Comparison of ENCODE assay signal across 10 mouse cellular contexts in the genomic region with DNA sequence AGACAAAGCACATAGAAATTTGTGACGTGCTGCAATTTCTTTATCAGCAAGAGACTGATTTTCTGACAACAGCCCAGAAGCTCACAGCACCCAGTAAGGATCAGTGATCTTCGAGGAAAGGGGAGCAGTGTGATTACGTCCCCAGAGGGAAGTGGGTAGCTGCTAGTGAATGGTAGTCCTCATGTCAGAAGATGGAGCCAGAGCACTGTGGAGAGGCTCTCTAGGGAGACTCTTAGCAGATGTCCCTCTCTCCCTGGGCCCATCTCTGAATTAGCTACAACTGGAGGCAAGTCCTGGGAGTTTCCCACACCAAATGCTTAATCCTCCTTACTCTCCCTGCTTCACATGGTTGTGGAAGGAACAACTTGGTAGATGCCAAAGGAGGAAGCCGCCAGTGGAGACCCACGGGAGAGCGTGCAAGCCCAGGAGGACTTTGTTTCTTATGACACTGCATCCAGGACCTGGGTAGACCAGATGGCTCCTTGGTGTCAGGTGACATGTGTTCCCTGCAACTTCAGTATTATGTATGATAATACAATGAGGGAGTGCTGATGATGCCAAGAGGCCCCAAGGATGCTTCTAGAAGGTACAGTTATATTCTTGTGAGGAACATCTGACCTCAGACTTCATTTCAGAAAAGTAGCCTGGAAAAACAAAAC. TPM values are rescaled to one million over a fixed set of nuclear protein-coding genes. Genes with fewer than 3 reads are reported as not detected.
A peak's percentile ranks its signal among the peaks of the same experiment; 100 is the strongest.
DNase-seq lines count a peak whose midpoint lies in the region; ATAC-seq and TF ChIP-seq lines count a peak whose summit lies in the region.
"Had no signal": no experiment of that assay in that cellular context is flagged by ENCODE, and none has a peak within 500 bp of the region (broad histone marks: within the 10 kb centered on the region; RNA-seq: fewer than 3 reads in every experiment).

No protein-coding gene starts in this region.

- no peak overlapping the region for H3K27ac ChIP-seq in limb, embryonic 11.5 days (replicated peaks; ENCODE audit: low read depth, low read length)
- no peak overlapping the region for H3K27ac ChIP-seq in limb, embryonic 10.5 days
- H3K27ac ChIP-seq in intestine, embryonic 14.5 days (ENCODE audit: low read depth) = no peak overlapping the region
- H3K27ac ChIP-seq: embryonic facial prominence, embryonic 15.5 days; limb, embryonic 13.5 days had no signal

- no peak overlapping the region for H3ac ChIP-seq in myocyte (ENCODE audit: control insufficient read depth, insufficient read length)

- no peak overlapping the region for H3K4me2 ChIP-seq in limb, embryonic 11.5 days (ENCODE audit: low read depth, severe bottlenecking)
- H3K4me2 ChIP-seq in intestine, embryonic 14.5 days (ENCODE audit: low read length) = no peak overlapping the region
- peak overlapping the region; percentile 54 for H3K4me2 ChIP-seq in myocyte (ENCODE audit: low read depth)
- H3K4me2 ChIP-seq: embryonic facial prominence, embryonic 15.5 days; limb, embryonic 13.5 days had no signal

- WGBS in limb, embryonic 11.5 days = 80% methylated on average over 6 of the region's 6 CpGs
- WGBS in limb, embryonic 10.5 days = 82% methylated on average over 6 of the region's 6 CpGs
- WGBS in intestine, embryonic 14.5 days = 83% methylated on average over 6 of the region's 6 CpGs

- ATAC-seq in limb, embryonic 11.5 days (ENCODE audit: insufficient number of reproducible peaks, low FRiP score, low TSS enrichment, low read depth) = no peak
- no peak for ATAC-seq in intestine, embryonic 14.5 days (replicated peaks; ENCODE audit: low FRiP score, low TSS enrichment, low read depth)

- no peaks in the 10 kb centered on the region for H3K27me3 ChIP-seq in limb, embryonic 11.5 days (ENCODE audit: control insufficient read depth, insufficient read depth, low read length)
- H3K27me3 ChIP-seq in limb, embryonic 10.5 days (ENCODE audit: low read depth, poor library complexity, severe bottlenecking) = no peaks in the 10 kb centered on the region
- no peaks in the 10 kb centered on the region for H3K27me3 ChIP-seq in intestine, embryonic 14.5 days (replicated peaks; ENCODE audit: control insufficient read depth, insufficient read depth, low read length)
- H3K27me3 ChIP-seq in myocyte (ENCODE audit: control insufficient read depth, insufficient read depth, insufficient read length) = no peaks in the 10 kb centered on the region
- H3K27me3 ChIP-seq: embryonic facial prominence, embryonic 15.5 days; limb, embryonic 13.5 days had no signal

- TF ChIP-seq POLR2A in myocyte (IDR thresholded peaks at IDR 0.05; ENCODE audit: insufficient read length, low read depth) = no peak

- DNase-seq in limb, embryonic 11.5 days (ENCODE audit: low spot score) = peak; percentile 41
- no peak for DNase-seq in limb, embryonic 10.5 days (ENCODE audit: low spot score)
- DNase-seq in ZHBTc4 (ENCODE audit: low read depth, low spot score) = peak; percentile 48
- DNase-seq in intestine, embryonic 14.5 days (ENCODE audit: low spot score) = peak; percentile 57
- DNase-seq in layer of hippocampus, adult 11-12 months (ENCODE audit: low spot score) = no peak
- no peak for DNase-seq in gastrocnemius, postnatal 14 days
- no peak for DNase-seq in ovary, postnatal 36 days (ENCODE audit: low spot score)

- H3K79me2 ChIP-seq in myocyte (ENCODE audit: control insufficient read depth, insufficient read depth) = no peaks in the 10 kb centered on the region

- H3K9ac ChIP-seq in limb, embryonic 11.5 days (ENCODE audit: low read length) = no peak overlapping the region
- H3K9ac ChIP-seq in intestine, embryonic 14.5 days (ENCODE audit: low read length) = no peak overlapping the region
- H3K9ac ChIP-seq: embryonic facial prominence, embryonic 15.5 days; limb, embryonic 13.5 days had no signal

- H3K4me1 ChIP-seq in limb, embryonic 11.5 days (ENCODE audit: control insufficient read depth, insufficient read depth, low read length) = no peaks in the 10 kb centered on the region
- H3K4me1 ChIP-seq in limb, embryonic 10.5 days = no peaks in the 10 kb centered on the region
- H3K4me1 ChIP-seq in intestine, embryonic 14.5 days (replicated peaks; ENCODE audit: control insufficient read depth, insufficient read depth, low read length) = no peaks in the 10 kb centered on the region
- H3K4me1 ChIP-seq: embryonic facial prominence, embryonic 15.5 days; limb, embryonic 13.5 days had no signal

- intact Hi-C loops in gastrocnemius, postnatal 14 days (cut with DNase I; ENCODE audit: low total_unique reads) = loop anchor here (5.0 kb wide), 1 partner anchor 397 kb away; no protein-coding TSS in a partner anchor

- H3K36me3 ChIP-seq in limb, embryonic 11.5 days (ENCODE audit: control insufficient read depth, insufficient read depth, low read length) = no peaks in the 10 kb centered on the region
- no peaks in the 10 kb centered on the region for H3K36me3 ChIP-seq in limb, embryonic 10.5 days
- no peaks in the 10 kb centered on the region for H3K36me3 ChIP-seq in intestine, embryonic 14.5 days (ENCODE audit: control insufficient read depth, insufficient read depth, low read length)
- H3K36me3 ChIP-seq in myocyte (ENCODE audit: control insufficient read depth, insufficient read depth) = no peaks in the 10 kb centered on the region
- H3K36me3 ChIP-seq: embryonic facial prominence, embryonic 15.5 days; limb, embryonic 13.5 days had no signal

- H3K4me3 ChIP-seq in limb, embryonic 11.5 days (ENCODE audit: low read depth, low read length) = no peak overlapping the region
- no peak overlapping the region for H3K4me3 ChIP-seq in limb, embryonic 10.5 days
- no peak overlapping the region for H3K4me3 ChIP-seq in intestine, embryonic 14.5 days (ENCODE audit: low read depth, low read length)
- H3K4me3 ChIP-seq in myocyte = no peak overlapping the region
- H3K4me3 ChIP-seq: embryonic facial prominence, embryonic 15.5 days; limb, embryonic 13.5 days had no signal

- H3K9me3 ChIP-seq in limb, embryonic 11.5 days (ENCODE audit: control insufficient read depth, low read length) = no peaks in the 10 kb centered on the region
- H3K9me3 ChIP-seq in limb, embryonic 10.5 days (replicated peaks) = no peaks in the 10 kb centered on the region
- H3K9me3 ChIP-seq in intestine, embryonic 14.5 days (ENCODE audit: control insufficient read depth, low read length) = no peaks in the 10 kb centered on the region
- H3K9me3 ChIP-seq: embryonic facial prominence, embryonic 15.5 days; limb, embryonic 13.5 days had no signal

TF ChIP-seq in myocyte, 11 proteins besides CTCF, POLR2A, EP300 and RAD21:
- TF ChIP-seq SRF (IDR thresholded peaks at IDR 0.05; ENCODE audit: control insufficient read depth, insufficient read length, low read depth) (no peak), E2F4 (IDR thresholded peaks at IDR 0.05; ENCODE audit: insufficient read depth) (no peak), MYOD1 (IDR thresholded peaks at IDR 0.05; ENCODE audit: control insufficient read depth in 1 of 3, insufficient read length in 2 of 3, low read depth in 2 of 3) (no peak), MAX (IDR thresholded peaks at IDR 0.05; ENCODE audit: low read depth) (no peak), USF1 (IDR thresholded peaks at IDR 0.05; ENCODE audit: low read depth) (no peak), TCF12 (IDR thresholded peaks at IDR 0.05; ENCODE audit: insufficient read depth, poor library complexity, severe bottlenecking) (no peak), POLR2AphosphoS2 (IDR thresholded peaks at IDR 0.05; ENCODE audit: insufficient read length, low read depth) (no peak)
TF ChIP-seq in myocyte: peak in this region for 0.

RNA-seq across cellular contexts. Expression of a gene that starts 10.7 kb away (rescaled TPM):
- 6.3 and 6.6 TPM in 2 replicates for polyA plus RNA-seq in limb, embryonic 11.5 days (2014; fragmentation: Nextera tagmentation; extraction: Ambion mirVana)
- 4.7 and 5.5 TPM in 2 replicates for polyA plus RNA-seq in limb, embryonic 10.5 days (2016; fragmentation: Nextera tagmentation; extraction: Ambion mirVana)
- polyA plus RNA-seq in intestine, embryonic 14.5 days (2014; fragmentation: Nextera tagmentation; extraction: Ambion mirVana) = 7.3 and 8.3 TPM in 2 replicates
- polyA plus RNA-seq in myocyte (2012; fragmentation: generic; extraction: Trizol) = 12.3 TPM
- 10 to 100 TPM; 29.0 to 32.3 TPM for total RNA-seq in gastrocnemius, postnatal 14 days (2021)

RNA-seq across cellular contexts. Expression of a gene that starts 50.1 kb away (rescaled TPM):
- polyA plus RNA-seq in limb, embryonic 11.5 days (2014; fragmentation: Nextera tagmentation; extraction: Ambion mirVana) = 64.9 and 73.2 TPM in 2 replicates
- 50.2 and 61.9 TPM in 2 replicates for polyA plus RNA-seq in limb, embryonic 10.5 days (2016; fragmentation: Nextera tagmentation; extraction: Ambion mirVana)
- 77.6 and 90.7 TPM in 2 replicates for polyA plus RNA-seq in intestine, embryonic 14.5 days (2014; fragmentation: Nextera tagmentation; extraction: Ambion mirVana)
- polyA plus RNA-seq in myocyte (2012; fragmentation: generic; extraction: Trizol) = 54.2 TPM
- 10 to 100 TPM; 37.4 to 37.6 TPM for total RNA-seq in gastrocnemius, postnatal 14 days (2021)

Comparison
In these comparisons a context has a peak if more than half of its experiments do, and no peak if none do; other contexts are left out.
1. DNase-seq: peak in limb, embryonic 11.5 days (single experiment), ZHBTc4 (single experiment) and intestine, embryonic 14.5 days (single experiment); none in limb, embryonic 10.5 days (single experiment), layer of hippocampus, adult 11-12 months (single experiment), gastrocnemius, postnatal 14 days (single experiment) and ovary, postnatal 36 days (single experiment).